Mouse (Mus musculus) MEL (cell line): Measurements from ENCODE around the gene Gas2l2. TPM values are rescaled to one million over a fixed set of nuclear protein-coding genes. Genes with fewer than 3 reads are reported as not detected.

Experiments
- DNase-seq: peaks from one replicate; pipeline ENCODE4 v3.0.0; 2011; ENCODE audit warnings: low read depth, low spot score
- H3K27ac ChIP-seq: 2 replicates; pipeline ENCODE4 v1.5.1; 2012; ENCODE audit warnings: low read depth, mild to moderate bottlenecking, control low read depth, low read length, moderate library complexity; ENCODE audit not compliant: control insufficient read depth
- H3K27me3 ChIP-seq, 2 experiments: fragments of 150-350 bp in 1 of 2; sonication (generic) in 1 of 2; 2 replicates each; pipeline ENCODE4 v1.6.1; 2012; ENCODE audit warnings: low read length in 2 of 2, mild to moderate bottlenecking in 2 of 2, improper control_type of control experiment in 1 of 2, moderate library complexity in 1 of 2; ENCODE audit not compliant: insufficient read depth in 2 of 2, control insufficient read depth in 1 of 2
- H3K36me3 ChIP-seq, 2 experiments: 2 replicates each; pipeline ENCODE4 v1.6.1; 2012 to 2014; ENCODE audit warnings: low read length in 2 of 2, improper control_type of control experiment in 1 of 2, inconsistent platforms in 1 of 2, mild to moderate bottlenecking in 1 of 2; ENCODE audit not compliant: insufficient read depth in 2 of 2, control insufficient read depth in 1 of 2
- H3K4me1 ChIP-seq, 2 experiments: fragments of 150-350 bp in 1 of 2; sonication (generic) in 1 of 2; 2 replicates each; pipeline ENCODE4 v1.6.1; 2012; ENCODE audit warnings: low read length in 2 of 2, improper control_type of control experiment in 1 of 2, mild to moderate bottlenecking in 1 of 2; ENCODE audit not compliant: insufficient read depth in 2 of 2, control insufficient read depth in 1 of 2
- H3K4me3 ChIP-seq, 2 experiments: fragments of 150-350 bp in 1 of 2; sonication (generic) in 1 of 2; 2 replicates each; pipeline ENCODE4 v1.5.1; 2012; ENCODE audit warnings: low read depth in 2 of 2, low read length in 2 of 2, mild to moderate bottlenecking in 2 of 2, moderate library complexity in 2 of 2, control low read depth in 1 of 2, improper control_type of control experiment in 1 of 2; ENCODE audit not compliant: control insufficient read depth in 1 of 2, insufficient read depth in 1 of 2
- H3K79me2 ChIP-seq: 2 replicates; pipeline ENCODE4 v1.6.1; 2012; ENCODE audit warnings: mild to moderate bottlenecking, low read length, moderate library complexity; ENCODE audit not compliant: control insufficient read depth, poor library complexity, insufficient read depth
- H3K9ac ChIP-seq: 2 replicates; pipeline ENCODE4 v1.6.1; 2012; ENCODE audit warnings: low read depth, mild to moderate bottlenecking, control low read depth, low read length, moderate library complexity; ENCODE audit not compliant: control insufficient read depth, poor library complexity, severe bottlenecking
- H3K9me3 ChIP-seq: fragments of 150-350 bp; sonication (generic); replicated peaks from 2 replicates; pipeline ENCODE4 v1.6.1; 2012; ENCODE audit warnings: mild to moderate bottlenecking, low read length, improper control_type of control experiment, moderate library complexity; ENCODE audit not compliant: insufficient read depth
- BHLHE40 ChIP-seq: IDR thresholded peaks from 2 replicates; pipeline ENCODE4 v1.6.1; 2012; ENCODE audit warnings: low read depth, mild to moderate bottlenecking, inconsistent platforms, low read length, improper control_type of control experiment, borderline replicate concordance
- CHD1 ChIP-seq: IDR thresholded peaks from 2 replicates; pipeline ENCODE4 v1.6.1; 2012; ENCODE audit warnings: low read depth, mild to moderate bottlenecking, inconsistent platforms, low read length, improper control_type of control experiment
- CTCF ChIP-seq, 3 experiments: IDR thresholded peaks in 2 of 3; conservative IDR thresholded peaks in 1 of 3; 2 replicates each; pipeline ENCODE4 v1.5.1; 2011 to 2012; ENCODE audit warnings: low read length in 3 of 3, low read depth in 2 of 3, mild to moderate bottlenecking in 2 of 3, improper control_type of control experiment in 1 of 3, inconsistent platforms in 1 of 3, mixed read lengths in 1 of 3, moderate library complexity in 1 of 3; ENCODE audit not compliant: control insufficient read depth in 1 of 3, insufficient read depth in 1 of 3, poor library complexity in 1 of 3, severe bottlenecking in 1 of 3
- E2F4 ChIP-seq: IDR thresholded peaks from 2 replicates; pipeline ENCODE4 v1.6.1; 2011; ENCODE audit warnings: low read depth, low read length, improper control_type of control experiment, borderline replicate concordance
- EP300 ChIP-seq, 2 experiments: IDR thresholded peaks; 2 replicates each; pipeline ENCODE4 v1.6.1; 2011; ENCODE audit warnings: improper control_type of control experiment in 2 of 2, low read length in 2 of 2, low read depth in 1 of 2, mild to moderate bottlenecking in 1 of 2
- ETS1 ChIP-seq: IDR thresholded peaks from 2 replicates; pipeline ENCODE4 v1.6.1; 2012; ENCODE audit warnings: low read depth, mild to moderate bottlenecking, inconsistent platforms, low read length, improper control_type of control experiment, moderate library complexity
- GABPA ChIP-seq: IDR thresholded peaks from 2 replicates; pipeline ENCODE4 v1.6.1; 2012; ENCODE audit warnings: low read depth, mild to moderate bottlenecking, inconsistent platforms, low read length, improper control_type of control experiment, moderate library complexity
- GATA1 ChIP-seq: IDR thresholded peaks from 2 replicates; pipeline ENCODE4 v1.6.1; 2011; ENCODE audit warnings: low read depth, low read length, improper control_type of control experiment
- KAT2A ChIP-seq: conservative IDR thresholded peaks from 2 replicates; pipeline ENCODE4 v1.6.1; 2012; ENCODE audit warnings: low read depth, low read length, improper control_type of control experiment, inconsistent platforms
- MAFK ChIP-seq: IDR thresholded peaks from 2 replicates; pipeline ENCODE4 v1.6.1; 2011; ENCODE audit warnings: low read depth, mild to moderate bottlenecking, low read length, improper control_type of control experiment, borderline replicate concordance
- MYB ChIP-seq: IDR thresholded peaks from 2 replicates; pipeline ENCODE4 v1.6.1; 2011; ENCODE audit warnings: mild to moderate bottlenecking, low read depth, low read length, improper control_type of control experiment
- MYC ChIP-seq: IDR thresholded peaks from 2 replicates; pipeline ENCODE4 v1.6.1; 2011; ENCODE audit warnings: low read depth, mild to moderate bottlenecking, low read length, improper control_type of control experiment, moderate library complexity
- POLR2AphosphoS2 ChIP-seq: IDR thresholded peaks from 2 replicates; pipeline ENCODE4 v1.6.1; 2011; ENCODE audit warnings: low read length, improper control_type of control experiment
- POLR2AphosphoS5 ChIP-seq: IDR thresholded peaks from 2 replicates; pipeline ENCODE4 v1.6.1; 2012; ENCODE audit warnings: low read depth, borderline replicate concordance, mild to moderate bottlenecking, inconsistent platforms, low read length, moderate library complexity, mixed read lengths
- SMC3 ChIP-seq: IDR thresholded peaks from 2 replicates; pipeline ENCODE4 v1.6.1; 2011; ENCODE audit warnings: low read depth, low read length, improper control_type of control experiment
- TAL1 ChIP-seq: IDR thresholded peaks from 2 replicates; pipeline ENCODE4 v1.6.1; 2012; ENCODE audit warnings: mild to moderate bottlenecking, inconsistent platforms, low read length, moderate library complexity, mixed read lengths
- TBP ChIP-seq: IDR thresholded peaks from 2 replicates; pipeline ENCODE4 v1.8.0; 2011; ENCODE audit warnings: low read depth, low read length, improper control_type of control experiment
- TCF12 ChIP-seq: IDR thresholded peaks from 2 replicates; pipeline ENCODE4 v1.6.1; 2014; ENCODE audit warnings: low read depth, mild to moderate bottlenecking, inconsistent platforms, low read length, improper control_type of control experiment, moderate library complexity
- UBTF ChIP-seq: IDR thresholded peaks from 2 replicates; pipeline ENCODE4 v1.6.1; 2012; ENCODE audit warnings: low read depth, mild to moderate bottlenecking, inconsistent platforms, low read length, improper control_type of control experiment, moderate library complexity, borderline replicate concordance; ENCODE audit not compliant: insufficient read depth
- USF1 ChIP-seq: IDR thresholded peaks from 2 replicates; pipeline ENCODE4 v1.6.1; 2014; ENCODE audit warnings: low read depth, mild to moderate bottlenecking, inconsistent platforms, low read length, improper control_type of control experiment, moderate library complexity
- USF2 ChIP-seq, 2 experiments: IDR thresholded peaks; 2 replicates each; pipeline ENCODE4 v1.6.1; 2011 to 2012; ENCODE audit warnings: improper control_type of control experiment in 2 of 2, low read length in 2 of 2, borderline replicate concordance in 1 of 2, inconsistent platforms in 1 of 2, low read depth in 1 of 2, mild to moderate bottlenecking in 1 of 2; ENCODE audit not compliant: insufficient read depth in 1 of 2
- ZKSCAN1 ChIP-seq: IDR thresholded peaks from 2 replicates; pipeline ENCODE4 v1.6.1; 2012; ENCODE audit warnings: low read depth, mild to moderate bottlenecking, inconsistent platforms, low read length, improper control_type of control experiment, moderate library complexity
- ZMIZ1 ChIP-seq: IDR thresholded peaks from 2 replicates; pipeline ENCODE4 v1.6.1; 2012; ENCODE audit warnings: low read depth, mild to moderate bottlenecking, inconsistent platforms, low read length, improper control_type of control experiment, moderate library complexity
- ZNF384 ChIP-seq: IDR thresholded peaks from 2 replicates; pipeline ENCODE4 v1.6.1; 2012; ENCODE audit warnings: low read depth, mild to moderate bottlenecking, inconsistent platforms, low read length, improper control_type of control experiment
- polyA plus RNA-seq, 2 experiments: library from polyadenylated mRNA; stranded (reverse) in 1 of 2; unstranded in 1 of 2; fragments of >175 nt in 1 of 2; fragments of >200 nt in 1 of 2; gene quantifications; 2 replicates each; pipeline versions ENCODE4 v1.2.1 to v1.2.4; 2012; ENCODE audit warnings: low replicate concordance in 2 of 2, low read depth in 1 of 2; ENCODE audit not compliant: insufficient read length in 2 of 2, insufficient read depth in 1 of 2, missing spikeins in 1 of 2
- total RNA-seq: library from RNA; depleted of rRNA; stranded (reverse); fragments of 300-350 nt; gene quantifications from 2 replicates; pipeline ENCODE4 v1.2.3, GENCODE M21; 2012

The Gas2l2 gene
- total and polyA plus RNA-seq, 3 experiments = not detected

- H3K79me2 ChIP-seq = no peaks in the 10 kb centered on the region
- DNase-seq = no peak
- H3K36me3 ChIP-seq = no peaks in the 10 kb centered on the region
- H3K27me3 ChIP-seq = peaks cover 2 to 8% of the 10 kb centered on the region in 2 experiments; a peak in 3 of 4 replicates
- no peaks in the 10 kb centered on the region for H3K4me1 ChIP-seq
- no peaks in the 10 kb centered on the region for H3K9me3 ChIP-seq
- H3K4me3 ChIP-seq = no peak overlapping the region
- no peak overlapping the region for H3K27ac ChIP-seq
- no peak overlapping the region for H3K9ac ChIP-seq
- TF ChIP-seq ZMIZ1 (no peak), GATA1 (no peak), MYC (no peak), USF1 (no peak), TBP (no peak), GABPA (no peak)
These were observed 19.4 kb downstream of the Gas2l2 start for GRCm38 (mm10) chr11:83409792-83410291.

- no peak for DNase-seq
- Histone ChIP-seq H3K27me3 (peaks cover 2 to 8% of the 10 kb centered on the region in 2 experiments; a peak in 3 of 4 replicates), H3K4me3 (no peak within 1 kb of the TSS), H3K79me2 (no peaks in the 10 kb centered on the region), H3K9ac (no peak within 1 kb of the TSS), H3K27ac (no peak within 1 kb of the TSS), H3K9me3 (no peaks in the 10 kb centered on the region), H3K4me1 (no peaks in the 10 kb centered on the region), H3K36me3 (no peaks in the 10 kb centered on the region)
- TF ChIP-seq POLR2AphosphoS2 (no peak), TBP (no peak), SMC3 (no peak), UBTF (no peak), MAFK (no peak)
These were observed 20.0 kb downstream of the Gas2l2 start, which contains the start of gene Rasl10b for GRCm38 (mm10) chr11:83409087-83409754. Gene Rasl10b, plus strand, starts transcription at chr11:83409137.

DNA sequence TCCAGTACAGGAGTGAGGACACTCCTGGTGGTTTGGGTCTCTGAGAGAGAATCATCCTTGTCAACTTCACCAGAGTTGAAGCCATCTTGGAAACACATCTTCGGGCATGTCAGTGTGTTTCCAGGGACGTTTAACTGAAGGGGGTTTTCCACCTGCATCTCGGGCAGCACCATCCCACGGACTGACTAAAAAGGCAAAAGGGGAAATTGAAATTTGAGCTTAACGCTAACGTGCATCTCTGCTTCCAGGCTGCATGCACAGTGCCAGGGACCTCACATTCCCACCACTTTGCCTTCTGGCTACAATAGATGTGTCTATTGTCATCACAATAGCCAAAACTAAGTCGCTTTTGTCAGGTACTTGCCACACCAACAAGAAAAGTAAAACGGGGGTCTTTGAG is 21.0 kb downstream of the Gas2l2 start:
- H3K9me3 ChIP-seq = no peaks in the 10 kb centered on the region
- no peak for DNase-seq

More for the DNA sequence above, 21.0 kb downstream of the Gas2l2 start:
- H3K79me2 ChIP-seq = no peaks in the 10 kb centered on the region
- H3K36me3 ChIP-seq = no peaks in the 10 kb centered on the region
- peaks cover 0 to 8% of the 10 kb centered on the region in 2 experiments; a peak in 2 of 4 replicates for H3K27me3 ChIP-seq
- H3K9ac ChIP-seq = no peak overlapping the region
- H3K4me3 ChIP-seq = no peak overlapping the region
- H3K27ac ChIP-seq = no peak overlapping the region
- H3K4me1 ChIP-seq = no peaks in the 10 kb centered on the region
- TF ChIP-seq GABPA (no peak), TCF12 (no peak), KAT2A (no peak), BHLHE40 (no peak), POLR2AphosphoS2 (no peak), ETS1 (no peak), MAFK (no peak), TAL1 (no peak), E2F4 (no peak), USF2 (IDR thresholded peaks at IDR 0.05; ENCODE audit: borderline replicate concordance in 1 of 2, insufficient read depth in 1 of 2, low read depth in 1 of 2, low read length in 2 of 2) (no peak), CTCF (IDR thresholded peaks at IDR 0.05 in 2 of 3, conservative IDR thresholded peaks at IDR 0.05 in 1 of 3; ENCODE audit: control insufficient read depth in 1 of 3, insufficient read depth in 1 of 3, low read depth in 2 of 3, low read length in 3 of 3, poor library complexity in 1 of 3, severe bottlenecking in 1 of 3) (no peak), ZNF384 (no peak), CHD1 (no peak), ZKSCAN1 (no peak), EP300 (IDR thresholded peaks at IDR 0.05; ENCODE audit: low read depth in 1 of 2, low read length in 2 of 2) (no peak), MYB (no peak), POLR2AphosphoS5 (no peak)
